Mouse (Mus musculus): Measurements from ENCODE around the gene Setmar. TPM values are rescaled to one million over a fixed set of nuclear protein-coding genes. Genes with fewer than 3 reads are reported as not detected.

The Setmar gene
- polyA plus RNA-seq, 1 experiment = 4.4 TPM

DNA sequence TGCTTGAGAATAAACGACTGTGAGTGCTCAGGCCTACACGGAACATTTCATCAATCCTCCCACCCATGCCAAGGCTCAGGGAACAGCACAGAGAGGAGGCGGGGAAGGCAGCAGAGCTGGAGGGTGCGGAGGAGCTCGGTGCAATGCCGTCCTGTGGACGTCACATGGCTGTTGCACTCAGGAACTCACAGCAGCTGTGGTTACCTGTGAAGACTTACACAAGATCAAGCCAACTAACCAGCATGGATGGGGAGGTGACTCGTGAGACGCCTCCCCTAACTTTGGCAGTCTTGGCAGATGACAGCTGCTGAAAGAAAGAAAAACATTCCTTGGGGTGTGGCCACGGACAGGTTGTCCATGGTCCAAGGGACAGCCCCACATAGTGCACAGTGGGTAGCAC lies 9.8 kb downstream of the Setmar start:
- Histone ChIP-seq H3K4me3 (ENCODE audit: insufficient read depth, low read length) (no peak overlapping the region), H3K27ac (ENCODE audit: insufficient read depth, low read depth, low read length) (no peak overlapping the region), H3K4me1 (ENCODE audit: control insufficient read depth, insufficient read depth, low read length) (no peaks in the 10 kb centered on the region)
- no peak for TF ChIP-seq CTCF (IDR thresholded peaks at IDR 0.05; ENCODE audit: low read depth, low read length)
- no peak for TF ChIP-seq POLR2A (IDR thresholded peaks at IDR 0.05; ENCODE audit: borderline replicate concordance, low read depth, low read length)

DNA sequence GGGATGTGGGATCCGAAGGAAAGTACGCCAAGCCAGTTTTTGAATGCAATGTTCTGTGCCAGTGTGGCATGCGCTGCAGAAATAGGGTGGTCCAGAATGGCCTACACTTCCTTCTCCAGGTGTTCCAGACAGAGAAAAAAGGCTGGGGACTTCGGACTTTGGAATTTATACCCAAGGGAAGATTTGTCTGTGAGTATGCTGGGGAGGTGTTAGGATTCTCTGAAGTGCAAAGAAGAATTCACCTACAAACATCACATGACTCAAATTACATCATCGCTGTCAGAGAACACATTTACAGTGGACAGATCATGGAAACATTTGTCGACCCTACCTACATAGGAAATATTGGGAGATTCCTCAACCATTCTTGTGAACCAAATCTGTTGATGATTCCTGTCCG lies 11.0 kb downstream of the Setmar start:
- Histone ChIP-seq H3K4me3 (ENCODE audit: insufficient read depth, low read length) (no peak overlapping the region), H3K27ac (ENCODE audit: insufficient read depth, low read depth, low read length) (no peak overlapping the region), H3K4me1 (ENCODE audit: control insufficient read depth, insufficient read depth, low read length) (no peaks in the 10 kb centered on the region)
- TF ChIP-seq CTCF (IDR thresholded peaks at IDR 0.05; ENCODE audit: low read depth, low read length) = no peak
- no peak for TF ChIP-seq POLR2A (IDR thresholded peaks at IDR 0.05; ENCODE audit: borderline replicate concordance, low read depth, low read length)

DNA sequence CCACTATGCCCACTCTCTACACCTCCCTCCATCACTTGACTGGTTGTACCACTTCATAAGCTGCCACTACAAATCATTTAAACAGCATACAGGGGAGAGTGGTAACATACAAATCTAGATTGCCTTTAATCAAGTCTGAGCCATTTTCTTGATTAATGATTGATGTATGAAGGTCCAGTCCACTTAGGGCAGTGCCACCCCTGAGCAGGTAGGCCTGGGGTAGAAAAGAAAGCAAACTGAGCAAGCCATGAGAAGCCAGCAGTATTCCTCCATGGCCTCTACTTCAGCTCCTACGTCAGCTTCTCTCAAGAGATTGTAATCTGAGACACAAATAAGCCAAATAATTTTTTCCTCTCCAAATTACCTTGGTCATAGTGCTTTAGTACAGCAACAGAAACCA lies 26.5 kb downstream of the Setmar start:
- Histone ChIP-seq H3K4me1 (ENCODE audit: control insufficient read depth, insufficient read depth, low read length) (no peaks in the 10 kb centered on the region), H3K4me3 (ENCODE audit: insufficient read depth, low read length) (no peak overlapping the region), H3K27ac (ENCODE audit: insufficient read depth, low read depth, low read length) (no peak overlapping the region)
- TF ChIP-seq CTCF (IDR thresholded peaks at IDR 0.05; ENCODE audit: low read depth, low read length) (no peak), POLR2A (IDR thresholded peaks at IDR 0.05; ENCODE audit: borderline replicate concordance, low read depth, low read length) (no peak)

DNA sequence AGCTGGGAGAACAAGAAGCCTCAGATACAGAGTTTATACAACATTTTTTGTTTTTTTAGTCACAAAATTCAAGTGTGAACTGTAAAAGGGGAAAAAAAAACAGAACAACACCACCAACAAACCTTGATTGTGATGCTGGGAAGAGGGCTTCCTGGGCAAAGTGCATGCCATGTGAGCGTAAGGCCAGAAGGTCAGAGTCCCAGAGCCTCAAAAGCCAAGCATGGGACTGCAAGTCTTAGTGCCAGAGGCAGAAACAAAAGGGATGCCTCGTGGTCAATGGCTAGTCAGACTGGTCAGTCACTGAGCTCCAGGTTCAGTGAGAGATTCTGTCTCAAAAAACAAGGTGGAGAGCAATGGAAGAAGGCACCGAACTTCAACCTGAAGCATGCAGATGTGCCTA lies 27.8 kb downstream of the Setmar start:
- H3K27ac ChIP-seq (ENCODE audit: insufficient read depth, low read depth, low read length) = no peak overlapping the region
- no peak for TF ChIP-seq CTCF (IDR thresholded peaks at IDR 0.05; ENCODE audit: low read depth, low read length)
- no peak for TF ChIP-seq POLR2A (IDR thresholded peaks at IDR 0.05; ENCODE audit: borderline replicate concordance, low read depth, low read length)
- H3K4me1 ChIP-seq (ENCODE audit: control insufficient read depth, insufficient read depth, low read length) = no peaks in the 10 kb centered on the region
- H3K4me3 ChIP-seq (ENCODE audit: insufficient read depth, low read length) = no peak overlapping the region

DNA sequence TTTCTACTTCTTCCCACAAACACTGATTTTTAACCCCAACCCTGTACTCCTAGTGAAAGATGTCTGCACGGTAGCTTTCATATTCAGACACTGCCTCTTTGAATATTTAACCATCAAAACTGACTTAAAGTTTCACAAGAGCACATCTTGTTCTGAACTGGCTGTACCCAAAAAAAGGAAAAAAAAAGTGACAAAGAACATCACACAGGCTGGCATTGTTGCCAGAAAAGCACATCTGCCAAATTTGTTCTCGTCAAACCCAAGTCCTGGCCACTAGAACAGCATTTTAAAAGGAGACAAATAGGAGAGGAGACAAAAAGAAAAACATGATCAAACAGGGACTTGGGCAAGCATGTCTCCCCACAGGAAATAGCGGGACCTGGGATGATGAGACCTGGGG lies 28.6 kb downstream of the Setmar start:
- TF ChIP-seq POLR2A (IDR thresholded peaks at IDR 0.05; ENCODE audit: borderline replicate concordance, low read depth, low read length) = no peak
- TF ChIP-seq CTCF (IDR thresholded peaks at IDR 0.05; ENCODE audit: low read depth, low read length) = no peak

DNA sequence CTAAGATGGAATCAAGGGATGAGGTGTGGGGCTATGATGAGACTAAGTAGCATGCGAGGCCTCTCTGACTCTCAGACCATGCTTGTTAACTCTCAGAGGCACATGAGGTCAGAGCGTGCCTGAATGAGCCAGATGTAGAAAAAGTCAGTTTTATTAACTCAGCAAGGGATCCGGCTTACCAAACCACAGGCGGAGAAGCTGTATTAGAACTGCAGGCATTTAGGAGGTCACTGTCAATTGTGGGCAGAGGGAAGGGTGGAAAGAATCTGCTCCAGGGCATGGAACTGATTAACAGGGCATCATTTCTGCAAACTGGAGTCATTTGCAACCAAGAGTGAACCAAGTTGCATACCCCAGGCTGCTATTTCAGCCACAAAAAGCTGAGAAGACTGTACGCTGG lies 30.6 kb downstream of the Setmar start:
- TF ChIP-seq CTCF (IDR thresholded peaks at IDR 0.05; ENCODE audit: low read depth, low read length) (no peak), POLR2A (IDR thresholded peaks at IDR 0.05; ENCODE audit: borderline replicate concordance, low read depth, low read length) (no peak)
- Histone ChIP-seq H3K27ac (ENCODE audit: insufficient read depth, low read depth, low read length) (no peak overlapping the region), H3K4me1 (ENCODE audit: control insufficient read depth, insufficient read depth, low read length) (peaks cover 4% of the 10 kb centered on the region), H3K4me3 (ENCODE audit: insufficient read depth, low read length) (no peak overlapping the region)

More for the DNA sequence above, 28.6 kb downstream of the Setmar start:
- Histone ChIP-seq H3K27ac (ENCODE audit: insufficient read depth, low read depth, low read length) (no peak overlapping the region), H3K4me3 (ENCODE audit: insufficient read depth, low read length) (no peak overlapping the region), H3K4me1 (ENCODE audit: control insufficient read depth, insufficient read depth, low read length) (no peaks in the 10 kb centered on the region)

DNA sequence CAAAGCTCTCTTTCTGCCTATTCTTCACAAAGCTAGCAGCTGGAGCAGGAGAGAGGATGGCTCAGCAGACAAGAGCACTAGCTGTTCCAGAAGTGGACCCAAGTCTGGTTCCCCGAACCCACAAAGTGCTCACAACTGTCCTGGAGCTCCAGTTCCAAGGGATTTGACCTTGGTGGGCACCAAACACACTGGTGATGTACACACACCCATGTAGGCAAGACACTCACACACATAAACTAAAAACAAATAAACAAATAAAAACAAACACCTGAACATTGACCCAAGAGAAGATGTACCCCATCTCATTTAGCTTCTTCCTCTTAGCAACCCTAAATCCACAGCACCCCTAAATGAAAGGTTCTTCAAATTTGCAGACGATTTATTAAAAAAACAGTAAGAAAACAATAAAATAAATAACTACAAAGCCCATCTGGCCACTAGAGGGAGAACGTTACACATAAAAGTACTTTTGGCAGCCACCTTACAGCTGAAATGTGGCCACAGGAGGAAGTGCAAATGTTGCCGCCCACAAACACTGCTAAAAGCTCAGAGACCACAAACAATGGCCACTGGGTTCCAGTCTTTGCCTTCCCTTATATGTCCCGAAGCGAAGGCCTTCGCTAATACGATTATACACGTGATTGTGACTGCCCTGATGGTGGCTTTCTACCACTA lies 33.5 kb downstream of the Setmar start:
- Histone ChIP-seq H3K4me3 (ENCODE audit: insufficient read depth, low read length) (no peak overlapping the region), H3K27ac (ENCODE audit: insufficient read depth, low read depth, low read length) (no peak overlapping the region), H3K4me1 (ENCODE audit: control insufficient read depth, insufficient read depth, low read length) (peaks cover 7% of the 10 kb centered on the region)
- no peak for TF ChIP-seq POLR2A (IDR thresholded peaks at IDR 0.05; ENCODE audit: borderline replicate concordance, low read depth, low read length)
- no peak for TF ChIP-seq CTCF (IDR thresholded peaks at IDR 0.05; ENCODE audit: low read depth, low read length)

DNA sequence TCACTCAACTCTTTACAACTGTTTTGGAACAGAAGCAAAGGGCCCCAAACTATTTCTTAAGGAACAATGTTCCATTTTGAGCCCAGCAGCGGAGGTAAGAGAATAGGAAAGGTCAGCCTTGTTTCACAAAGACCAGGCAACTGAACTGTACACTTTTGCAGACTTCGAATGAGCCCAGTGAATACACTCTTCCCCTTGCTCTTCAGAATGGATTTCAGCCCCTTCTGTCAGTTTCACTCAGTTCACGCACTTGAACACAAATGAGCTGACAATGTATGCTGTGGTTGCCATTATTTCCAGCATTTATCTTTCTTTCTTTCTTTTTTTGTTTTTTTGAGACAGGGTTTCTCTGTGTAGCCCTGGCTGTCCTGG lies 34.0 kb downstream of the Setmar start:
- TF ChIP-seq POLR2A (IDR thresholded peaks at IDR 0.05; ENCODE audit: borderline replicate concordance, low read depth, low read length) (no peak), CTCF (IDR thresholded peaks at IDR 0.05; ENCODE audit: low read depth, low read length) (no peak)
- no peak overlapping the region for H3K4me3 ChIP-seq (ENCODE audit: insufficient read depth, low read length)
- H3K4me1 ChIP-seq (ENCODE audit: control insufficient read depth, insufficient read depth, low read length) = peaks cover 7% of the 10 kb centered on the region
- H3K27ac ChIP-seq (ENCODE audit: insufficient read depth, low read depth, low read length) = no peak overlapping the region

DNA sequence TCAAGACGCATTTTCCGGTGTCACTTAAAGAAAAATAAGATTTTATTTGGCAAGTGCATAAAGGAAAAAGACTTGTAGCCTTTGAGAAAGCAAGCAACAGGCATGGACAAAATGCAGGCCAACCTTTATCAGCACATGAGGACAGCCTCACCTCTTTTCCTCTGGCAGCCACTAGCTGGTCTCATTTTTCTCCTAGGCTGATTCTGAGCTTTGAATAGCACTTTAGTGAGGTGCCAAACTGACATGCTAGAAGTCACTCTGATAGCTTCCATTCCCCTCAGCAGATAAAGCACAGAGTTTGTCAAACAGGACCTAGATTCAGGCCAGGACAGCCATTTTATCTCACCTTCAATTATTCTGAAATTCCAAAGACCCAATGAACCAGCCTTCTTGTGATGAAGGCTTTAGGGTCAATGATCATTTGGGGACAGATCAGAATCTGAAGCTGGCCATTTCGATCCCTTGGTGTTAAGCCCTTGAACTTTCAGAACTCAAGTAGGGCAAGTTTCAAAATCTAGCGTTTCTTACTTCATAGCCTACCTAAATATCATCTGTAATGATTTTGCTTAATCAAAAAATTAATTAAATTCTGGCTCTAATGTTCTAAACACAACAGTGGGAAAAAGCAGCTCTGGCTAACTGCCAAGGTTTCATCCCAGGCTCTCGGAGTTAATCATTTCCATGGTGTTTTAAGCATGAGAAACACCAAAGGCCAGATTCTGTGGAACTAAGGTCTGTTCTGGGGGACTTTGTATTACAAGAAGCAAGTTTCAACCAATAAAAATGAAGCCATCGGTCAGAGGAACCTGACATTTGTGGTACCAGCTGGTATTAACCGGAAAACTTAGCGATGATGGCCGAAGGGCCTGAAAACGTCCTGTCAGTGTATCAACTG lies 37.3 kb downstream of the Setmar start:
- Histone ChIP-seq H3K4me1 (ENCODE audit: control insufficient read depth, insufficient read depth, low read length) (peaks cover 7% of the 10 kb centered on the region), H3K4me3 (ENCODE audit: insufficient read depth, low read length) (no peak overlapping the region), H3K27ac (ENCODE audit: insufficient read depth, low read depth, low read length) (no peak overlapping the region)
- no peak for TF ChIP-seq CTCF (IDR thresholded peaks at IDR 0.05; ENCODE audit: low read depth, low read length)
- TF ChIP-seq POLR2A (IDR thresholded peaks at IDR 0.05; ENCODE audit: borderline replicate concordance, low read depth, low read length) = no peak

DNA sequence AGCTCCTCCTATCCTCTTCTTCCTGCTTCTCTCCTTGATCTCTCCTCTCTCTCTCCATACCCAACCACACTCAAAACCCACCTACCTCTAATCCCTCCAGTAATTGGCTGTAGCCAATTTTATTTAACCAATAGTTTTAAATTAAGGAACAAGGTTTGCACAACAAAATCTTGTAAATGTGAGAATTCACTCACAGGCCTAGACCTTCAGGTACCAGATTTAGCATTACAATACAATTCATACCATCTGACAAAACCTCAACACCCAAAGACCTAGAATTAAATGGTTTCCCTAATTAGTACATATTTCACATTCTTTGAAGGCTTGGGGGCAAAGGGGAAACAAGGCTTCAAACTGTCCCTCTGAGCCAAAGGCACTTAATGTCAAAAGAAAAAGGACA lies 42.5 kb downstream of the Setmar start:
- TF ChIP-seq CTCF (IDR thresholded peaks at IDR 0.05; ENCODE audit: low read depth, low read length) = no peak
- no peak for TF ChIP-seq POLR2A (IDR thresholded peaks at IDR 0.05; ENCODE audit: borderline replicate concordance, low read depth, low read length)
- Histone ChIP-seq H3K4me3 (ENCODE audit: insufficient read depth, low read length) (no peak overlapping the region), H3K27ac (ENCODE audit: insufficient read depth, low read depth, low read length) (no peak overlapping the region), H3K4me1 (ENCODE audit: control insufficient read depth, insufficient read depth, low read length) (no peaks in the 10 kb centered on the region)
